ENCODE assay signal across 8 mouse cellular contexts in the genomic region with DNA sequence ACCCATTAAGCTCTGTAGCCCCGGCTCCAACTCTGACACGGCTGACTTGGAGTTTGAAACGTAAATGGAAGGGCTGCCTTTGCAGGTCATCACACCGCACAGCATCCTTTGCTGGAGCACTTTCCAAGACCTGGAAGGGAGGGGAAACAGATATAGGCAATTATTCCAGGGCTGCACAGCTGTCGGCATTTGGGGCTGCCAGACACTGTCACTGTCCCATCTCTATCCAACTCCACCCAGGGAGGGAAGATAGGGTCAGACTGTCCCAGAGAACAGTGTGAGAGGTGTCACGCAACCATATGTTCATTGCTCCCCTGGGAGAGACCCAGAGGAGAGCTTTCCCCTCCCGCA.
DNase-seq lines count a peak whose midpoint lies in the region; ATAC-seq and TF ChIP-seq lines count a peak whose summit lies in the region.

No protein-coding gene starts in this region.

- no peaks in the 10 kb centered on the region for H3K9me3 ChIP-seq in lung, embryonic 14.5 days (ENCODE audit: low read depth, low read length)
- no peaks in the 10 kb centered on the region for H3K9me3 ChIP-seq in limb, embryonic 10.5 days (replicated peaks)
- no peaks in the 10 kb centered on the region for H3K9me3 ChIP-seq in stomach, embryonic 14.5 days (ENCODE audit: control insufficient read depth, low read depth, low read length)

- H3K4me1 ChIP-seq in lung, embryonic 14.5 days (ENCODE audit: insufficient read depth) = peaks cover 3% of the 10 kb centered on the region; the same call in 1 of the 2 replicates
- peaks cover 48% of the 10 kb centered on the region for H3K4me1 ChIP-seq in limb, embryonic 10.5 days
- H3K4me1 ChIP-seq in stomach, embryonic 14.5 days (ENCODE audit: control insufficient read depth, insufficient read depth, low read length) = 0 out of 2 replicates have a peak, but pooled peaks cover 4% of the 10 kb centered on the region

- no peaks in the 10 kb centered on the region for H3K36me3 ChIP-seq in lung, embryonic 14.5 days (ENCODE audit: insufficient read depth)
- no peaks in the 10 kb centered on the region for H3K36me3 ChIP-seq in limb, embryonic 10.5 days
- H3K36me3 ChIP-seq in stomach, embryonic 14.5 days (ENCODE audit: control insufficient read depth, insufficient read depth, low read length) = no peaks in the 10 kb centered on the region

- no peak overlapping the region for H3K9ac ChIP-seq in lung, embryonic 14.5 days
- H3K9ac ChIP-seq in stomach, embryonic 14.5 days (replicated peaks; ENCODE audit: low read depth, low read length) = no peak overlapping the region

- H3K4me3 ChIP-seq in lung, embryonic 14.5 days (ENCODE audit: low read depth, low read length) = no peak overlapping the region
- peak overlapping the region; percentile 36 for H3K4me3 ChIP-seq in limb, embryonic 10.5 days
- peak overlapping the region; percentile 3; the same call in 1 of the 2 replicates for H3K4me3 ChIP-seq in stomach, embryonic 14.5 days (ENCODE audit: low read depth, low read length)

- DNase-seq in cerebellum, postnatal 10 days = peak; percentile 19 to 32
- DNase-seq in cerebellum, adult 11 months = no peak
- DNase-seq in lung, embryonic 14.5 days = no peak
- DNase-seq in lung, postnatal 36 days = no peak
- no peak for DNase-seq in limb, embryonic 10.5 days (ENCODE audit: low spot score)
- no peak for DNase-seq in left cerebral cortex, postnatal 25 days (ENCODE audit: low spot score in 2 of 2)
- DNase-seq in spleen, adult 18-20 months = no peak

- H3K4me2 ChIP-seq in lung, embryonic 14.5 days = peak overlapping the region; percentile 50
- H3K4me2 ChIP-seq in stomach, embryonic 14.5 days (replicated peaks; ENCODE audit: low read depth, low read length) = peak overlapping the region; percentile 30

- WGBS in lung, embryonic 14.5 days = 18% methylated on average over 7 of the region's 7 CpGs
- WGBS in limb, embryonic 10.5 days = 25% methylated on average over 7 of the region's 7 CpGs
- WGBS in stomach, embryonic 14.5 days = 28% methylated on average over 7 of the region's 7 CpGs

- TF ChIP-seq CTCF in lung, embryonic 14.5 days (IDR thresholded peaks at IDR 0.05; ENCODE audit: low read depth) = no peak

- intact Hi-C loops in left cerebral cortex, postnatal 25 days (cut with DNase I) = no loop called here

- no peak overlapping the region for H3K27ac ChIP-seq in lung, embryonic 14.5 days (ENCODE audit: low read depth)
- H3K27ac ChIP-seq in limb, embryonic 10.5 days = peak overlapping the region; percentile 81
- no peak overlapping the region for H3K27ac ChIP-seq in stomach, embryonic 14.5 days (ENCODE audit: low read length)

- ATAC-seq in lung, embryonic 14.5 days (ENCODE audit: insufficient read depth) = no peak
- no peak for ATAC-seq in stomach, embryonic 14.5 days (ENCODE audit: insufficient number of reproducible peaks, insufficient read depth, low FRiP score, low read depth)

- H3K27me3 ChIP-seq in lung, embryonic 14.5 days (ENCODE audit: insufficient read depth, low read length) = no peaks in the 10 kb centered on the region
- no peaks in the 10 kb centered on the region for H3K27me3 ChIP-seq in limb, embryonic 10.5 days (ENCODE audit: low read depth, poor library complexity, severe bottlenecking)
- H3K27me3 ChIP-seq in stomach, embryonic 14.5 days (ENCODE audit: control insufficient read depth, insufficient read depth, low read length) = no peaks in the 10 kb centered on the region

Comparison
In these comparisons a context has a peak if more than half of its experiments do, and no peak if none do; other contexts are left out.
1. DNase-seq: peak in cerebellum, postnatal 10 days (2 of 2); none in cerebellum, adult 11 months (single experiment), lung, embryonic 14.5 days (single experiment), lung, postnatal 36 days (single experiment), limb, embryonic 10.5 days (single experiment), left cerebral cortex, postnatal 25 days (0 of 2) and spleen, adult 18-20 months (0 of 2).